Mouse (Mus musculus) erythroblast, embryonic 14.5 days (primary cell): ENCODE data around the gene Ak9.

Experiments
- GATA1 ChIP-seq: IDR thresholded peaks from 2 replicates; pipeline ENCODE4 v1.6.1; 2012; ENCODE audit warnings: low read length, inconsistent platforms, mixed read lengths
- TAL1 ChIP-seq: IDR thresholded peaks from 3 replicates; pipeline ENCODE4 v1.6.1; 2012; ENCODE audit warnings: low read length, inconsistent platforms, mixed read lengths

DNA sequence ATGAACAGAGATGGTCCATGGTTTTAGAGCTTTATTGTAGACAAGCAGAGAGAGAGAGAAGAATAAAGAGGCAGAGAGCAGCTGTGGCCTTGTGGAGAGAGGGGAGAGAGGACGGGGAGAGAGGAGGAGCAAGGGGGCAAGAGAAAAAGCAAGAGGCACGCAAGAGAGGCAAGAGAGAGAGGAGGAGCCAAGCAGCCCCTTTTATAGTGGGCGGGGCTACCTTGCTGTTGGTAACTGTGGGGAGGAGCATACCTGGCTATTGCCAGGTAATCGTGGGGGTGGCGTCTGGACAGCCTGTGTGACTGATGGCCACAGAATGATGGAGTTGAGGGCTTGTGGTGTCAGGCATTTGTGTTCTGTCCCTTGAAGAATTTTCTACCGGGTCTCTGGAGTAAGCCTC, 122.6 kb downstream of the Ak9 start:
- no peak for TF ChIP-seq GATA1
- no peak for TF ChIP-seq TAL1
